Mouse (Mus musculus): ENCODE results near the gene Ebf3.

Ebf3 gene

GRCm38 (mm10) chr7:137197118-137198030 lies 116.9 kb downstream of the Ebf3 start:
- no peak for DNase-seq

DNA sequence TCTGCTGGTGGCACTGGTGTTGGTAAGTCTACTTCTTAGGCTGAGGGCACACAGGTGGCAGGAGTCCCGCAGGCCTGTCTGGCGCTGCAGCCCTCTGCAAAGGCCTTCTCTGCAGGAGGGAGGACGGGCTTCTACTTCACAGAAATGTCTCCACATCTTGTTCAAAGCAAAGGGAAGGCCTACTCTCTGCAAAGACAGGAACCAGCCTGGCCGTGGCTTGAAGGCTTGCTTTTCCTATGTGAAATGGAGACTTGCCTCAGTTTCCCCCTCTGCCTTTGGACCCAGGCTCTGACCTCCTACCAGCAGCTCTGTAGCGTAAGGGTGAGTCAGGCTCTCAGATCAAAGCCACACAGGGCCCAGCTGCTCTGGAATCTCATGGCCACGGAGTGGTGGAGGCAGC lies 117.7 kb downstream of the Ebf3 start:
- no peak for DNase-seq

- DNase-seq = no peak
Measured at GRCm38 (mm10) chr7:137192776-137193278, 121.4 kb downstream of the Ebf3 start.

- no peak for DNase-seq
Measured at GRCm38 (mm10) chr7:137191889-137192288, 122.4 kb downstream of the Ebf3 start.

DNA sequence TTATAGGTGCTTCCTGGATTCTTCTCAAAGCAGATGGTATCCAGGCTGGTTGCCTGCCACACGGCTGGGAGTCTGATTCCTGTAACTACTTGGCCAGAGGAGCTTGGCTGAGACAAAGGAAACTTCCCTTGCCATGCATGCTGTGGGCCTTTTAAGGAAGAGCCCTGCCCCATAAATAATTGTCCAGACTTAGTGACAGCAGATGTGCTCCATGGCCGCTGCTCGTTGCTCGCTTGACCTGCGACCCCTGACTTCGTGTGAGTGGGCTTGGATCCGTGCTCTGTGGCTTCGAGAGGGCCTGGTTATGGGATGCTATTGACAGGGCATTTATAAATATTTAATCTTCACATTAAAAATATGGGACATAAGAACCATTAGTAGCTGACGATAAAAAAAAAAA lies 142.0 kb downstream of the Ebf3 start:
- peak; percentile 59 for DNase-seq

DNA sequence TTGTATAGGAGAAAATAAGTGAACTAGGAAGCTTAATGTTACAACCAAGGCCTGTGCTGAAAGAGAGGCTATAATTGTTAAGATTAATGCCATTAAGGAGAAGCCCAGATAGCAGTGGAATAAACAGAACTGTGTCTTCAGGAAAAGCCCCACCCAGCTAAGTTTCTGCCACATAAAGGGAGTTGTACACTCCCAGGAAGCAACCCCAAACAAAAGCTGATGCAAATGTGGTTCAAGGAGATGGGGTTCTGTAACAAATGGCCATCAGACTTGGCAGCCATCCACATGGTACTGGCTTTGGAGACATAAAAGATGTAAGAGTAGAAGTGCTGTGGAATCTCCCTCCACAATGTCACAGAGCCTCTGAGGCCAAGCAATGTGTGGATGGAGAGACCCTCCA lies 155.2 kb downstream of the Ebf3 start:
- no peak for DNase-seq

DNA sequence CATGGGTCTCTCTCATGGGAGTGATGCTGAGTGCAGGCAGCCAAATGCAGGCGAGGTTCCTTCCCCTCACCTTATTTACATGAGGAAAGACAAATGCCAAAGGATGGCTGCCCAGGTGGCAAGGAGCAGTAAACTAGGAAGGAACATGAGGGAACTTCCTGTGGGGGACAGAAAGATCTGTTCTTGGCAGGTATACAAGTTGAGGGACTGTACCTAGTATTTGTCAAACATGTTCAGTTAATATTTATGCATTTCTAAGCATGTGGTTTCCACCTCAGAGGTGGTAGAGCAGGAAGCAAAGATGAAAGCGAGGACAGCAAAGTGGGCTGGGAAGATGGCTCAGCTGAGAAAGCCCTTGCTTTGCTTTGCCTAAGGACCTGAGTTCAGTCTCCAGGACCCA lies 159.6 kb downstream of the Ebf3 start:
- no peak for DNase-seq

DNA sequence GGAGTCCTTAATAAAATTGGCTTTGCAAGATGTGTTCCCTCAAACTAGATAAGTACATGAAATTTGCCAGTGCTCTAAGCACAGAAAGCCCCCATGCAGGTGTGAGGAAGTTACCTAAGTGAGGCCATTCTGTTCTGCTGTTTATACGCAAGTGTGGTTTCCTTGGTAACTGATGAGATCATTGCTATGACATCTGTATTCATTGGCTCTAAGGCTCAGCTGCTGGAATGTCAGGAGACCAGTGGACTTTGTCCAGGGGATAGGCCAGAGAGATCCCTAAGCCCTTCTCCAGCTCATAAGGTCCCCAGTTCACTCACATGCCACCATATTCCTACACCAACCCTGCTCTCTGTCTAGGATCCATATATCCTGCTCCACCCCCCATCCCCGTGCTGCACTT lies 162.4 kb downstream of the Ebf3 start:
- DNase-seq = no peak

- peak; percentile 21 for DNase-seq
Measured at GRCm38 (mm10) chr7:137147101-137147500, 167.1 kb downstream of the Ebf3 start.

Data from embryo, embryonic 11 days (tissue).